Mouse (Mus musculus) layer of hippocampus, postnatal 25 days (tissue): Measurements from ENCODE around the gene Atg7. TPM values are rescaled to one million over a fixed set of nuclear protein-coding genes. Genes with fewer than 3 reads are reported as not detected.

ENCODE experiments used
- DNase-seq, 2 experiments: peaks; one replicate each; pipeline ENCODE4 v3.0.0; 2022; ENCODE audit warnings: mixed read lengths in 2 of 2, low spot score in 1 of 2; ENCODE audit errors: extremely low spot score in 1 of 2
- total RNA-seq, 2 experiments: library from RNA; stranded (reverse); gene quantifications; 2 replicates each; pipeline ENCODE4 v1.2.3; 2021

The Atg7 gene
- total RNA-seq, 2 experiments from 2014 or later, result 23.8 to 26.2 TPM

DNA sequence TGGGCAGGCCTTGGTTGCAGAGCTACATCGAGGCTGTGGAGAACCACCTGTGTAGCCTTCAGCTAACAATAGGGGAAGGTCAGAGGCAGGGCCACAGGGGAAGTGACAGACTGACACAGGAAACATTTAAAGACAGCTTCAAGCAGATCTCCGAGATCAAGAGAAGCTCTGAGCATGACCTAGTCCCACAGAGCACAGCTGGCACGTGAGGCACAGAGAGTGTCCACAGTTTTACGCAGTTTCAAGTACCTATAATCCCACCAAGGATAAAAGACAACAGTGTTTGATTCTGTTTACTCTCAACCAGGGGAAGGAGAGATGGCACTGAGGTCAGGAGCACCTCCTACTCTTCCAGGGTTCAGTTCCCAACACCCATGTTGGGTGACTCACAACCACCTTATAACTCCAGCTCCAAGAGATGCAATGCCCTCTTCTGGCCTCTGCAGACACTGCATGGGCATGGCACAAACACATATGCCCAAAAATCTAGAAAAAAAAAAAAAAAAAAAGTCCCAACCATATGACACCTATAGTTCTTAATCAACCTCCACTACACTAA, 251.7 kb downstream of the Atg7 start:
- no peak for DNase-seq

DNA sequence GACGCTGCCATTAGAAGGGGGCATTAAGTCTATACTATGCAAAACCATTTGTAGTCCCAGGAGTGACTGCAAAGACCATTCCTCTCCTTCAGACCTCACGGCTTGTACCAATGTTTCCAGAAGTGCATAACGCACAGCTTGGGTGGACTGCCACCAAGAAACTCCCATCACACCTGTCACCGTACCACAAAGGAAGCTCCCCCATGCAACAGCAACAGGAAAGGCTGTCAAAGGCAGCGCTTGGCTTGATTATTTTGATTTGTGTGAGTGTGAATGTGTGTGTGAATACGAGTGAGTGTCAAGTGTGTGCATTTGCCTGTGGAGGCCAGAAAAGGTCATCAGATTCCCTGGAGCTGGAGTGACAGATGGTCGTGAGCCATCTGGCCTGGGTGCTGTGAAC, 252.3 kb downstream of the Atg7 start:
- DNase-seq, result no peak

DNA sequence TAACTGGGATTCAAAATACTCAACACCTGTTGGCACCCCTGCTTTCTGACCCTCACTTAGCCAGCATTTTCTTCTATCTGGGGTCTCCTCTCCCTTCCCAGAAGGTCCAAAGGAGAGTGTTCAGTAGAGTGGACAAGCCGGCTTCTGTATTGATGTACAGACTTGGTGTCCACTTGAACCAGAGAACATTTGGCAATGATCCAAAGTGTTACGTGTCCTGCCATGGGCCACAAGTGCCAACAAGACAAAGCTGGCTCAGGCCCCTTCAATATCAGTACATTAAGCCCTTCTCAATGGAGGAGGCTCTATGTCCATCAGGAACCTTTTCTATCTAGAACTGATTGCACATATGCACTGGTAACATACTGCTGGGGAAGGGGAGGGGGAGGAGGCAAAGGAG, 253.4 kb downstream of the Atg7 start:
- no peak for DNase-seq

DNA sequence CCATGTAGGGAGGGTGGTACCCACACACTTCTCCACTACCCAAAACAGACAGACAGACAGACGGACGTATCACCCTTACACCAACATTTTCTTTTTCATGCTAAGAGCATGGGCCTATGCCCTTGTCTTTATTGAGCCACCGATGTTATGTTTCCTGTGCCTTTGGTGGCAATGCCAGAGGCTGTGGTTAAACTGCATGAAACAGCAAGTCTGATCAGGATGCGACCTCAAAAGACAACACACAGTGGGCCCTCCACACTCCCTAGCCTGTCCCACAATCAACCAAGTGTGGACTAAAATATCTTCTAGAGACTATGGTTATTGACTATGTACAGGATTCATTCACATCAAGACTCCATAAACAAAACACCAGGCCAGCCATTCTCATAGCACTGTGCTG, 256.1 kb downstream of the Atg7 start:
- DNase-seq, result no peak

DNA sequence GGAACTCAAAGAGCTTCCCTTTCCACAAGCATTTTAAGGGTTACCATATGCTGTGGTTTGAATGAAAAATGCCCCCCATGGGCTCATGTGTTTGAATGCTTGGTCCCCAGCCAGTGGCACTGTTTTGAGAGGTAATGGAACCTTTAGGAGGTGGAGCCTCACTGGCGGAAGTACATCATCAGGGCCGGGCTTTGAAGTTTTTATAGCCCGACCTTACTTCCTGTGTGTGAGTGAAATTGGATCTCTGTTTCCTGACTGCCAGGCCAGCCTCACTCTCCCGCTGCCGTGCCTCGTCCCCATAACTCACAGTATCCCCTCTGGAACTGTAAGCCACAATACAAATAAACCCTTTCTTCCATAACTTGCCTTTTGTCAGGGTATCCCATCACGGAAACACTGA, 256.8 kb downstream of the Atg7 start:
- no peak for DNase-seq

DNA sequence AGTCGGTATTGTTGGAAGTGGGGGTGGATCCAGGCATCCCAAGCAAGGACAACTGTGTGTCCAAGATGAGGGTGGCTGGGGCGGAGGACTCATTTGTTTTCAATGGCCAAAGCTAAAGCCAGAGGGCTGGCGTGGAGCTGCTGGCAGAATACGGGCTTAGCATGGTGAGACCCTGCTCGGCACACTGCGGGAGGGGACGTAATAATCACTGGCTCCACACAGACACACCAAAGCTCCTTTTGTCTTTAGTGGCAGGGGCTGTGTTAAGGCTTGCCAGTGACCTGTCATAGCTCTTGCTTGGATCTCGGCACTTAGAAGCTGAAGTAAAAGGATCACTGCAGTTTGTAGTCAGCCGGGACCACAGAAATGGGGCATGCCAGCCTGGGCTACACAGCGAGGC, 257.3 kb downstream of the Atg7 start:
- DNase-seq, result no peak

DNA sequence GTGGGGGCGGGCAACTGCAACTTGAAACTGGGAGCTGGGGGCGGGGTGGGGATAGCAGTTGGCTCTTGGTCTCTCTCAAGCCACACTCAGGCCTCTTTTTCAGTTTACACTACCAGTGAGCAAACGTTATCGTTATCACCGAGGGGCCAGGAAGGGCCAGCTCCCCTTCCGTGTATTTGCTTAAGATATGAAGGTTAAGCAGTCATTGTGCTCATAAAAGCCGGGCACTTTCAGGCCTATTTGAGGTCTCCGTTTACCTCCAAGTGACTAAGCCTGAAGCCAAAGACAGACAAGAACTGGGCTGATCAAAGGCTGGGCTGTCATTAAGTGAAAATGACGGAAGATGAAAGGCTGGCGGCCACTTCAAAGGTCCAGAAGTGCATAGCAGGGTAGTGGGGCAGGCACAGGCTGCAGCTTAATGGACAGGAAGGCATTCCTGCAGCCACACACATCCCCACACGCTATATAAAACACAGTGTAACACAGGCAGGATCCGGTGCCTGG, 258.5 kb downstream of the Atg7 start:
- no peak for DNase-seq

DNA sequence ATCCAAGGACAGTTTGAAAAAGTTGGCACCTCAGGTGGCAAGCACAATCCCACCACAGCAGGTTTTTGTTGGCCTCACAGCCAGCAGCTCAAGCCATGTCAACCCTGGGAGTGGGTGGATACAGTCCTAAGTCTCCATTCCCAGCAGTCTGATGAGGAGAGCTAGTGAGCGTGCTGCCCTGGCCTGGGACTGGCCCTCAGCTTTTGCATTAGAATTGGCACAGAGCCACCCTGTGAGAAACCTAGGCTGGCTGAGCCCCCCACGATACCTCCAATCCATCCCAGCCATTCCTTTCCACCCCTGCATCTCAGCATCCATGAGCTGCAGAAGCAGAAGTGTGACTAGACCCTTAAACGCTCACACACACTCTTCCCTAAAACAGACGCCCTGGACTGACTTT, 259.0 kb downstream of the Atg7 start:
- no peak for DNase-seq

DNA sequence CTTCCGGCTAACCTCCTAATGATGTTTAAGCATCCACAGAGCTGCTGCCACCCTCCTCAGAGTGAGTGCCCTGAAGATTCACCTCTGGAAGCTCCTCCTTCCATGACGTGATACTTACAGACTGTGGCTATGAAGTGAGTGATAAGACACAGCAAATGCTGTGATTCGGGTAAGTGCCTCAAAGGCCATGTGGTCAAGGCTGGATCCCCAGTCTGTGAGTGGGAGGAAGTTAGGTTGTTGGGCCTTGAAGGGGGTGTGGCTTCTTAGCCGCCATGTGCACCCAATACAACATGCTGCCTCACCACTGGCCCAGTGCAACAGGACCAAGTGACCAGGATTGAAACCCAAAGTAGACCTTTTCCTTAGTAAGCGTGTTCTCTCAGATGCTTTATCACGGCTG, 261.3 kb downstream of the Atg7 start:
- no peak for DNase-seq

DNA sequence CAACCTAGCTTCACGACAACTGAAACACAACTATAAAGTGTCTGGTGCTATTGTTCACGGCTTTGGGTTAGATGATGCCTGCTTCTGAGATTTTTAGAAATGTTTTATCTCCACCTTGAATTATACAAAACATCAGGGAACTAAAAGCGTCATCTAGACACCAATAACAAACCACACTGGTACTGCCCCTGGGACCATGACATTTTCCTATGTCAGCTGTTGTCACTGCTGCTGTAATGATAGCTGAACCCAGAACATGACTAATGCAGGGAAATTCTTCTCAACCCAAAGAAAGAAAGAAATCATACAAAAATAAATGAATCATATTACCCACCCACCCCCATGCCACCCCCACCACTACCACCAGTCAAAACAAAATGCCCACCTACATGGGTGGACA, 261.9 kb downstream of the Atg7 start:
- DNase-seq, result no peak

DNA sequence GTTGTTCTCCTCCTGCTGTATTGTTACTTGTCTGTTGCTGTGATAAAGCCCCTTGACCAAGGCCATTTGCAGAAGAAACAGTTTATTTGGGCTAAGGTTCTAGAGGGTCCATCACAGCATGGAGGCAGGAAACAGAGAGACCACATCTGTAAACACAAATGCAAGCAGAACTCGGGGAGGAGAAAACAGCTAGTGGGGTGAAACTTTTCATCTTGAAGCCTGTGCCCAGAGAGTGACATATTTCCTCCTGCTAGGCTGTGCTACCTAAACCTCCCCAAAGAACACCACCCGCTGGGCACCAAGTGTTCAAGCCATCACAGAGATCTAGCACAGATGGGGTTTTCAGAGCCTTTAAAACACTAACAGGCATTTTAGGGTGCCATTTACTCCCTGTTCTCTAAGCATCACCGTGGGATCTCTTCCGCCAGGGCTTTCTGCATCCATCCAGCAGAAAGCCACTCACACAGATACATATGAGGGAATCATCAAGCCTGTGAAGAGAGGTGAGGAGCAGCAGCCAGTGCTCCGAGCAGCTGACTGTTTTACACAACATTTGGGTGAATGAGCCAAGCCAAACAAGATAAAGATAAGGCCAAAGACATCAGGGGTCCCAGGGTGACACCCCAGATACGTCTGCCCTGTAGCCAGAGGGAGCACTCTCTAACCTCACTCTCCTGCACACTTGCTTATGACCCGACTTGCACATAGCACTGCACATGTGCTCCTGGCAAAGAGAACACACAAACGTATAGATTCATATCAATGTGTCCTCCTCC, 262.5 kb downstream of the Atg7 start:
- DNase-seq, result no peak

DNA sequence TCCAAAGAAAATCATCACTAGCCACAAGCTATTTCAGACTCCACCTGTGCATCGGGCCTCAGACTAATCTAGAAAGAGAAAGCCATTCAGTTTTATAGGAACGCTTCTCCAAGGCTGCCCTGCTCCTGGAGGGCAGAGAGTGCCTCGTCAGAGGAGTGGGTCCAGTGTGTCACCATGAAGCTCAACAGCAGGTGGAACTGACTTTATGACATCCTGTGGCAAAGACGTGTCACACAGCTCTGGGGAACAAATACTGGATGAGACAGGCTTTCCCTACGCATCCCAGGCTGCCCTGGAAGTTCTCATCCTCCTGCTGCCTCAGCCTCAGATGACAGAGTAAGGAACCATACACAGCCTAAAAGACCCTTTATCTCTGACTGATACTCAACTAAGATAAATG, 263.3 kb downstream of the Atg7 start:
- no peak for DNase-seq

DNA sequence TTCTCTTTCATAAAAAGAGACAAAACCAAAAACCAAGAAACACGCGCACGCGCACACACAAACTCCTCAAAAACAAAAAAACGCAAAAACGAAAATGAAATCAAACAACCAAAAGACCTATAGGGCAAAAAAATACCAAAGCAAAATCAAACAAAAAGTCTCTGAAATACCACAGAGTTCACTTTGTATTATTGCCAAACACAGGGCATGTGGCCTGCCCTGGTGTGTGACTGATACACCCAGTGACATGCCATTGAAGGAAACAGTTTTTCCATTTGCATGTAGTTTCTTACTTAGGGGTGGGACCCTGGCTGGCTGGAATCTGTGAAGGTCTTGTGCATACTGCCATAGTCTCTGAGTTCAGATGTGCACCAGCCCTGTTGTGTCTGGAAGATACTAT, 264.6 kb downstream of the Atg7 start:
- DNase-seq, result no peak

DNA sequence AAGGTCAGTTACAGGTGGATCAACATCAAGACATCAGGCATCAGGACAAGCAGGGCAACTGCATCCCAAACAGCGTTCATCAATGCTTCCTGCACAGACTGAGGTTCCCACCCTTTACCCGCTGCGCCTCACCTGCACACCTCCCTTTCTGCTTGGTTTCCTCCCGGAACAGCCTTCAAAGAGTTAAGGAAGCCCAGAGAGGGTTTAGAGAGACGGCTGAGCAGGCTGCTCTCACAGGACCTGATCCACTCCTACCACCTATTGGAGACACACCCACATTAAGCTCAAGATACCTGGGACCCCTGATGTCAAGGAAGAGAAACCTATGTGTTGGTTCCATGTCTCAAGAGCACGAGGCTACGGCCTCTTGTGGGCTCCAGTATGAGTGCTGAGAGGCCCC, 266.9 kb downstream of the Atg7 start:
- DNase-seq, result no peak

Other genes starting within 250 kb of the Atg7 start
- 1 to 10 TPM; 4.5 to 5.1 TPM for gene Hrh1, start 245.2 kb upstream of the Atg7 start, total RNA-seq